Mouse (Mus musculus): ENCODE measurements around the gene Baz2a.
"Not testable (repeated sequence)": the region's sequence is repeated elsewhere in the genome, so short reads cannot be mapped to it uniquely, and the experiment has no call there.

The Baz2a gene

GRCm38 (mm10) chr10:128082477-128082808 lies 8.9 kb upstream of the Baz2a start:
- no peak for DNase-seq

DNA sequence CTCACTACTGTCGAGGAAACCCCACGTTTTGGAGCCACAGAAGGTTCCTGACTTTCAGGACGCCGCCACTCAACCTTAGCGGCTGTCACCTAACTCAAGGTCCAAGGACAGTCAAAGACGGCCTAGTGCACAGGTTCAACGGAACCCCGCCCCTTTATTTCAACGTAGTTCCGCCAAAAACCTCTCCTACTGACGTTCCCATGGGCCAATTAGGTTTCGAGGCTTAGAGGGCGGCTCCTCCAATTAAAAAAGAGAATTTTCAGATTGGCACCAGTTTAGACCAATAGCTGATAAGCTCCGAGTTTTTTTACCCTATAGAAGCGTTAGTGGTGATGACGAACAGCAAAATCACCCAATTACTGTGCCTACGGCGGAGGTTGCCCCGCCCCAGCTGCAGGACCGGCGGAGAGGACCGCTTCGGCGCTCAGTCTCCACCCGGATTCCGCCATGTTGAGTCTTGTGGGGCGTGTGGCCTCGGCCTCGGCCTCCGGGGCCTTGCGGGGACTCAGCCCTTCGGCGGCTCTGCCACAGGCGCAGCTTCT lies 8.4 kb upstream of the Baz2a start, which contains the start of gene Atp5b:
TSS of gene Atp5b (plus strand) at position 394 of the 542 bp plus-strand sequence.
- DNase-seq = peak; percentile 92 to 94

DNA sequence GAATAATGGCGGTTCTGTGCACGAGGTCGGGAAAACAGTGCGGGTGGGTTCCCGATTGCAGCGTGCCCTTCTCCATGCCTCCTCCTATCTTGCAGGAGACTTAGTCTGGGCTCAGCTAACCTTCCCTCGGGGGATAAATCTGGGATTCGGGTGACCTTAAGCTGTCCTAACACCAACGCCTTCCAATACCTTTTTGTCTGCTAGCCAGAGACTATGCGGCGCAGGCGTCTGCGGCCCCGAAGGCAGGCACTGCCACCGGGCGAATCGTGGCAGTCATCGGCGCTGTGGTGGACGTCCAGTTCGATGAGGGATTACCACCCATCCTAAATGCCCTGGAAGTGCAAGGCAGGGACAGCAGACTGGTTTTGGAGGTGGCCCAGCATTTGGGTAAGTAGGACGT lies 7.7 kb upstream of the Baz2a start:
- DNase-seq = no peak

DNA sequence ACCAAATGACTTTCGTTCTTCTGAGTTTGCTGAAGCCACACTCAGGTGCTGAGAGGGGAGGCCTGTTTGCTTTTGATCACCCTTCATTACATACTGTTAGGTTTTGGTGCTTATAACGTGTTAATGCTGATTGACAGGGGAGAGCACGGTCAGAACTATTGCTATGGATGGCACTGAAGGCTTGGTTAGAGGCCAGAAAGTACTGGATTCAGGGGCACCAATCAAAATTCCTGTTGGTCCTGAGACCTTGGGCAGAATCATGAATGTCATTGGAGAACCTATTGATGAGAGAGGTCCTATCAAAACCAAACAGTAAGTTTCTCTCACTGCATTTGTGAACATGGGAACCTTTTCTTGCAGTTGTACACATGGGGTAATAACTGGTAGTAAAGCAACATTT lies 7.2 kb upstream of the Baz2a start:
- no peak for DNase-seq

DNA sequence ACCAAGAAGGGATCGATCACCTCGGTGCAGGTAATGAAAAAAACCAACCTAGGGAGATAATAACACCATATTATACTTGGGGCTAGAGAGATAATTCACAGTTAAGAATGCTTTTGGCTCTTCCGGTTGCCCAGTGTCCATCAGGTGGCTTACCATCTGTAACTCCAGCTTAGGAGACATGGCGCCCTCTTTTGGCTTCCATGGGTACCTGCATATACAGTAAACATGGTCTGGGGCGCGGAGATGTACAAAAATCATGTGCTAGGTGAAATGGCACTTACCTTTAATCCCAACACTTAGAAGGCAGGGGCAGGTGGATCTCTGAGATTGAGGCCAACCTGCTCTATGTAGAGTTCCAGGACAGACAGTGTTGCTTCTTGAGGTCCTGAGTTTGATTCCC lies 5.0 kb upstream of the Baz2a start:
- DNase-seq = no peak

GRCm38 (mm10) chr10:128087216-128087615 lies 4.2 kb upstream of the Baz2a start:
- not testable (repeated sequence) for DNase-seq

DNA sequence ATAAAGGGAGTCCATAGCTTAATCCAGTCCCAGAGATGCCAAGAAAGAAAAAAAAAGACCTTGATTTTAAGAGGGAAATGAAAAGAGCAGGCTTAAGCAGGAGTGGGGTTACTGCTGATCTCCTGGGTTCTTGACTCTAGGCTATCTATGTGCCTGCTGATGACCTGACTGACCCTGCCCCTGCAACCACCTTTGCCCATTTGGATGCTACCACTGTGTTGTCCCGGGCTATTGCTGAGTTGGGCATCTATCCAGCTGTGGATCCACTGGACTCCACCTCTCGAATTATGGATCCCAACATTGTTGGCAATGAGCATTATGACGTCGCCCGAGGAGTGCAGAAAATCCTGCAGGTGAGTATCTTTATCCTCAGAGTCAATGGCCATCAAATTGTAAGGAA lies 3.2 kb upstream of the Baz2a start:
- no peak for DNase-seq

- no peak for DNase-seq
Measured at GRCm38 (mm10) chr10:128089842-128090241, 1.5 kb upstream of the Baz2a start.

DNA sequence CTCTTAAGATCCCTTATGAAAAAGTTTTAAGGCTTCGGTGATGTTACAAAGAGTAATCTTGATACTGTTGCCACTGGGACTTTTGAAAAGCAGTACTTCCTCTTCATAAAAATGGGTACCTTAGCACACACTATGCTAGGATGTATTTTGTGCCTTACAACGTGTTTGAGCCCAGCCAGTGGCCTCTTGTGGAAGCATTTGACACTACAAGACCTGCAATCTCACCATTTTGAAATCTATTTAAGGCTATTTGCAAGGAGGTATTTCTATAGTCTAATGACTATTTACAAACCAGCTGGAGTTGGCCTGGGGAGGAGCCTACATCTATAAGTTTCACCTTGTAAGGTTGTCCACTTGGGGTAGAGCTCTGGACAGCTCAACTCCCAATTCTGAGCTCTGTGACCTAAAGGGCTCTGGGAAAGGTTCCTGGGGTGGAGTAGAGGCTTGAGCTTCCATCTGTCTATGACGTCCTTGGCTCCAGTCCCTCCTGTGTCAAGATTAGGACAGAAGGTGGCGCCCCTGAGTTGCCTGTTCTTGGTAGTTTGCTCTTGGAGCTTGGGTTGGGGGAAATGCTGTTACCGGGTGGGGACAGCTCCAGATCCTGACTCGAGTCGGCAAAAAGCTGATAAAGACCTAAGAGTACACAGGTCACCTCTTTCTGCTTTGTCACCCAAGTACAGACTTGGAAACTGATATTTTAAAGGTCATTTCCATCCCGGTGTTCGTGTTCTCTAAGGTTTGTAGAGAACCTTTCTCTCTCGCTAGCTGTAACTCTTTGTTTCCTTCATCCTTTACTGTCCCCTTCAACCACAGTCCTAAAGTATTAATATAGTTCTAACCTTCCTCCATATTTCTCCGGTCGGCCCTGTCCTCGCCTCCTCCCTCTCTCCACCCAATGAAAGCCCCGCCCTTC lies 470 bp upstream of the Baz2a start:
- peak; percentile 73 to 83 for DNase-seq

DNA sequence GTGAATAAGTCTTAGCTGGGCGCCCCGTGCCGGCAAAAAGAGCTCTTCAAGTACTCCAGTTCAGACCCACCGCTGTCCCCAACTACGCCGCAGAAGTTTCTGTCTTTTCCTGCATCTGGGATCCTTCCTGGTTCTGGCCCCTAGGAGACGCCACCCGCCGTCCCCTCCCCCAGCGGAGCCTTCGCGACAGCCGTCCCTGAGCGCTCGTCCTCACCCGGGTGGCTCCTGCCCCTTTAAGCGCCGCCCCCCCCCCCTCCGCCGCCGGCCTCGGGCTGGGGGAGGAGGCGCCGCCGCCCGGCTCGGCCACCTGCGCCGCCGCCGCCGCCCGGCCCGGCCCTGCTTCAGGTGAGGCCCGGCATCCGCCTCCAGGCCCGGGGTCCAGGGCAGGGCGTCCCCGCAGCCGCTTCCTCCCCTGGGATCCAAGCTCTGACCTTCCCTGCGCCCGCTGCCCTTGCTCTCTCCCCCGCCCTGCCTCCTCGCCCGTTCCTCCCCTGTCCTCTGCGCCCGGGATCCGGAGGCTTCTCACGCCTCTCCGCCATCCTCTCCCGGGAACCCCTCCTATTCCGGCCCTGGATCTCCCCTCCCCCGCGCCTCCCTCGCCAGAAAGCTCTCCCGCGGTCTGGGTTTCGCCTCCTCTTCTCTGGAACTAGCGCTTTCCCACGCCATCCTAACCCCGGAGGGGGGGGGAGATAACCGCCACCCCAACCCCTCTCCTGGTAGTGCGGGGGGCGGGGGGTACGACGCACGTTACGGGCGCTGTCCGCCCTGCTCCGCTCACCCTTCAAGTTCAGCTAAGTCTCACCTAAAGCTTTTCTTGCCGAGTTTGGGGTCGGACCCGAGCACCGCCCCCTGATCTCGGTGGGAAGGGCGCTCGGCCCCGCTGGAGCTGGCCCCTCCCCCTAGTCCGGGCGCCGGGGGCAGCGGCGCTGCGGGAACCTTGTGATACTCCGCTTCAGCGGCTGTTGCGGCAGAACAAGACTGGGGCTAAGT lies 1.4 kb downstream of the Baz2a start:
- DNase-seq = peak; percentile 76 to 77

DNA sequence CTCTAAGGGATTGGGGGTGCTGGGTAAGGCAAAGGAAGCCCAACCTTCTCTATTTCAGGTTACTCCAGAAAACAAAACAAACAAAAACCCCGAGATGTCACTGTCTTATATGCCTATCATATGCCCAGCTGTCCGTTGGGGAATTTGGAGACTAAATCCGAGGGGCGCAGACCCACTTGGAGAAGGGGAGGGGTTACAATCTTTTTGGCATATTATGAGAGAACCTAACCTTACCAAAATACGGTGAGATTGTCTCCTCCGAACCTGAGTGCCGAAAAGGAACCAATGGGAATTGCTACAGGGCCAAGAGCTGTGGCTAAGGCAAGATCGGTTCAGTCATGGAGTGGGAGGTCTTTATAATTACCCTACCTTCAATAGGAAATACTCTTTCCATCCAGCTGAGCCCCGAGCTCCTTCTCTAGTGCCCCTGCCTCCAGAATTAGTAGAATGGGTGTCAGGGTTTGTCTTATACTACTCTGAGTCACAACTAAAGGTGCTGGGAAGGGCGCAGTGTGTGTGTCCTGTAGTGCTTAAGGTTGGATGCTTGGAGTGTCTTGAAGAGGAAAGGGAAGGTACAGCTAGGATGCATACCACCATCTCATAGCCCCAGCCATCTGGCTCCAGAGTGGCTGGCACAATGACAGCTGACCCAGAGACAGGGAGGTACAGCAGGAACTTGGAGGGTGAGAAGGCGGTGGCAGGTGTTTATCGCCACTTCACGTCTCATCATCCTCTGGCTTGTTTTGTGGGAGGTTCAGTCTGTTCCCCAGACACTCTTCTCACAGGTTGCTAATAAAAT lies 2.3 kb downstream of the Baz2a start:
- DNase-seq = peak in 1 of 2 experiments; percentile 26

DNA sequence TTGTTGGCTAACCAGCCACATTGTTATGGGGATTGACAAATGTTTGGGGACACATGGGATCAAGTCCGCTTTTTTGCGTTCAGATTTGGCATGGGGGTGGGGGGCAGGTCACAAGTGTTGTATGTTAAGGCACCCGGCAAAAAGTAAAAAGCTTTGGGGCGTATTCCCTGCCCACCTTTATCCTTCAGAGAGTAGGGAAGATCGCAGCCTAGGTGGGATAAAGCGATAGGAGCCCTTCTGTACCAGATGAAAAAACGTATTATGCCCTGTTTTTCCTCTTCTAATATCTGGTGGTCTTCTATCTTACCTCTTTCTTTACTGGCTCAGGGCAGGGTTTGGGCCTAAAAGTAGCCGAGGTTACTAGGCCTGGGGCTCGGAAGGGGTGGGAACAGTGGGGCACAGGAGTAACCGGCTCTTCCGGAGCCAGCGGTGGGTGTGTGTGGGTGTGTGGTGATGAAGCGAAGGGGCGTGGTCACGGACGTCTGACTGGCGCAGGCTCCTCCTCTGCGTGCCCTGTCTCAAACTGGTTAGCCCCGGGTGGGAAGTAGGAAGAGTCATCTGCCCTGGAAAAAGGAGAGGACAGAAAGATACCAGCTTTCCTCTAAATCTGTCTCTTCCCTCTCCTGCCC lies 3.1 kb downstream of the Baz2a start:
- peak; percentile 88 to 91 for DNase-seq

- DNase-seq = no peak
Measured at GRCm38 (mm10) chr10:128095003-128095636, 3.7 kb downstream of the Baz2a start.

DNA sequence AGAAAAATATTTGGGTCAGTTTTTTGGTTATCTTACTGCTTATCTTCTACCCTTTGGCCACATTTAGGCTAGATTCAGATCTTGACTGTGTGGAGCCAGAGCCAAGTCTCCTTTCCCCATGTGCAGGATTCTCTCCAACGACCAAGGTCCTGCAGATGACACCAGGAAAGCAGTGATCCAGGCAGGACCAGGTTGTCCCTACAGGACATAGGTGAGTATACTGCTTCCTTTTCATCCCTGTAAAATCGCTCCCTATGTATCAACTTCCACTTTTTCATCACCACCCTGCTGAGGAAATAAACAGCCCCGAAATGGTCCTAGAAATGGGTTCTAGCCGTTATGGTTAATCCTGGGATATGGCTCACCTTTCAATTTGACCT lies 4.9 kb downstream of the Baz2a start:
- DNase-seq = no peak

- DNase-seq = peak; percentile 65 to 75
Measured at GRCm38 (mm10) chr10:128096693-128097586, 5.6 kb downstream of the Baz2a start.

DNA sequence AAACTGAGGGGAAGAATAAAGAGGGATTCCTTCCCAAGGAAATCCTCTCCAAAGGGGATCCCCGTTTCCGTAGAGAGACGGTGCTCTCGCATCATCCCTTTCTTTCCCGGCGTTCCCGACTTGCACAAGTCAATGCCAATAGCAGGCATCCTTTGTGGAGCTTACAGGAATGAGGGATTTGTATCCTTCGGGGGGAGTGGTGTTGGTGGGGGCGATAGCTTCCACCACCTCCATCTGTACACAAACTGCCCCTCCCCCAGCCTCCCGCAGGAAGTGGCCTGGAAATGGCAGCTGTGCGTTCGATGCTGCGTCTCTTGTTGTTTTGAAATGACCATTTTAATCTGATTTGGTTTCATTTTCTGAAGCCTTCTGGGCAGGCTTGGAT lies 6.2 kb downstream of the Baz2a start:
- DNase-seq = peak; percentile 29 to 48

- no peak for DNase-seq
Measured at GRCm38 (mm10) chr10:128110103-128110761, 18.9 kb downstream of the Baz2a start.

DNA sequence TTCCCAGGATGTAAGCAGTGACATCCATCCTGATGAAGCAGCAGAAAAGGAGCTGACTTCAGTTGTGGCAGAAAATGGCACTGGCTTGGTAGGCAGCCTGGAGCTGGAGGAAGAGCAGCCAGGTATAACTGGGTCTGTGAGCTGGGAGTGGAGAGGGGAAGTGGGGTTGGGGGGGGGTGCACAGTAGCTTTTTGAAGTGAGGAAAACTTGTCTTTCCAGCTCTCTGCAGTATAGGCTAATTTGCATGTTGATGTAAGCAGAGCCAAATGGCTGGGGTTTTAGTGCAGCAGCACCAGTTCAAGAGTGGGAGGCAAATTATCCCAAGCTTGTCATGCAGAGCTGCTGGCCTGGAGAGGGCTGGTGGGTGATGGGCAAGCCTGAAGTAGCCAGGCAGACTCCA lies 19.9 kb downstream of the Baz2a start:
- no peak for DNase-seq

DNA sequence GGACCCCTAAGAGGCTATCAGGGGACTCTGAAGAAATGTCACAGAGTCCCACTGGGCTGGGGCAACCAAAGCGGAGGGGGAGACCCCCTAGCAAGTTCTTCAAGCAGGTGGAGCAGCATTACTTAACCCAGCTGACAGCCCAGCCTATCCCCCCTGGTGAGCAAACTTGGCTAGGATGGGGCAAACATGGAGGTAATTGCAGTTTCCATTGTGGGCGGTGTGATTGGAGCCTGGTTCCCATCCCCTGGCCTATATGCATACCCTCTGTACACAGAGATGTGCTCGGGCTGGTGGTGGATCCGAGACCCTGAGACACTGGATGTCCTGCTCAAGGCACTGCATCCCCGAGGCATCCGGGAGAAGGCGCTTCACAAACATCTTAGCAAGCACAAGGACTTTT lies 32.5 kb downstream of the Baz2a start:
- DNase-seq = no peak

GRCm38 (mm10) chr10:128124831-128125230 lies 33.5 kb downstream of the Baz2a start:
- no peak for DNase-seq

All from spleen, adult 18-20 months (tissue).